20 mouse cellular contexts compared by ENCODE assay signal in the genomic region with DNA sequence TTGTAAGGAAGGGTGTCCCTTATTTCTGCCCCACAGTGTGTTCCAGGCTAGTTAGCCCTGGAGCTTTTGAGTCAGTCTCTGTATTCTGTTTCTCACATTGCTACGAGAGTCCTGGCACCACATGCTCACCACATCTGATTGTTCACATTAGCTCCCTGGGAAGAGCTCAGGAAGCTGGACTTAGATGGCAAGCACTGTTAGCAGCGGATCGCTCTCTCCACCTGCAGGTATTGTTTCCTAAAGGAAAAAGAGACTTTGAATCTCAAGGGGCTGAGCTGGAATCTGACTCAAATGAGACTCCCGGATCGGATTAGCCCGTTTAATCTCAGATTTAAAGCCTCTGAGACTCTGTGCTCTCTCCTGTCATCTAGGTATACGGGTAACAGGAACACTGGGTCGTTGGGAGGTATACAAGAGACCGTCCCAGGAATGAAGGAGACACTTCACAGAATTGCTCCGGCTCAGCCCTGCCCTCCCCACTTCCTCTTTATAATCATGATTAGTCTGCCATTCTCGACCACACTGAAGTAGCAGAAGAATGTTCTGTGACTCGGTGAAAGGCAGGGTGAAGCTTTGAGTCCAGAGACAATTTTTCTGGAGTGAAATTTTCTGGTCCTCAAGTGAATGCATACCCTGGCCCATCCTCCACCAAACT. TPM values are rescaled to one million over a fixed set of nuclear protein-coding genes. Genes with fewer than 3 reads are reported as not detected.
DNase-seq lines count a peak whose midpoint lies in the region; ATAC-seq lines count a peak whose summit lies in the region.
"Had no signal": no experiment of that assay in that cellular context is flagged by ENCODE, and none has a peak within 500 bp of the region (broad histone marks: within the 10 kb centered on the region; RNA-seq: fewer than 3 reads in every experiment).

No protein-coding gene starts in this region.

- ATAC-seq in common myeloid progenitor, adult 5-6 weeks (replicated peaks; ENCODE audit: low read depth, poor library complexity, severe bottlenecking): peak; percentile 74
- ATAC-seq: Patski had no signal

- DNase-seq in heart, adult 11 months: peak; percentile 57
- no peak for DNase-seq in heart, postnatal 25 days (ENCODE audit: low spot score)
- DNase-seq in retina, adult 2 months (ENCODE audit: low read depth, low spot score): peak; percentile 18
- DNase-seq in retina, embryonic 14.5 days (ENCODE audit: low spot score): no peak
- DNase-seq in retina, postnatal 7 days (ENCODE audit: low read depth, low spot score): peak; percentile 41
- DNase-seq in cerebellum, postnatal 36 days: no peak
- no peak for DNase-seq in cerebellum, postnatal 25 days
- DNase-seq: adrenal gland, postnatal 10 days; cerebellum, adult 18-20 months; cerebellum, postnatal 14 days; embryo, embryonic 11 days; gastrocnemius, postnatal 14 days; heart, adult 2 months; kidney, adult 11 months; kidney, postnatal 25 days; lung, embryonic 14.5 days; thymus, adult 2 months; thymus, postnatal 4 days had no signal

- intact Hi-C loops in heart, postnatal 25 days (cut with DNase I): no loop called here

RNA-seq across cellular contexts. Expression of a gene that starts 38.4 kb away (rescaled TPM):
- total RNA-seq in heart, postnatal 25 days (2021): 10 to 100 TPM; 11.8 to 15.0 TPM
- total RNA-seq in common myeloid progenitor, adult 5-6 weeks (2017): 18.9 and 23.5 TPM in 2 replicates

RNA-seq across cellular contexts. Expression of a gene that starts 45.4 kb away (rescaled TPM):
- total RNA-seq in heart, postnatal 25 days (2021): 10 to 100 TPM; 10.1 to 14.7 TPM
- total RNA-seq in common myeloid progenitor, adult 5-6 weeks (2017): 13.4 and 22.4 TPM in 2 replicates

Comparison
In these comparisons a context has a peak if more than half of its experiments do, and no peak if none do; other contexts are left out.
1. DNase-seq: peak in heart, adult 11 months (single experiment), retina, adult 2 months (single experiment) and retina, postnatal 7 days (single experiment); none in heart, postnatal 25 days (single experiment), retina, embryonic 14.5 days (single experiment), cerebellum, postnatal 36 days (0 of 2) and cerebellum, postnatal 25 days (0 of 2).